Mouse (Mus musculus): ENCODE data around the gene Maml3.

- TF ChIP-seq CTCF (IDR thresholded peaks at IDR 0.05; ENCODE audit: low read depth, low read length) (no peak), POLR2A (IDR thresholded peaks at IDR 0.05; ENCODE audit: borderline replicate concordance, low read depth, low read length) (no peak)
These were observed 203.7 kb downstream of the Maml3 start for GRCm38 (mm10) chr3:51901151-51901550.
